Mouse (Mus musculus) heart, postnatal 0 days (tissue): ENCODE results near the gene Flywch1.

ENCODE experiments used
- CTCF ChIP-seq: IDR thresholded peaks from 2 replicates; pipeline ENCODE4 v1.5.1; 2016; ENCODE audit warnings: antibody characterized with exemption, control low read depth, low read depth
- EP300 ChIP-seq: IDR thresholded peaks from 2 replicates; pipeline ENCODE4 v1.6.1; 2016; ENCODE audit warnings: antibody characterized with exemption, low read depth

- no peak for TF ChIP-seq CTCF
- TF ChIP-seq EP300: no peak
Observed at GRCm38 (mm10) chr17:23804426-23805085, 33.2 kb upstream of the Flywch1 start.
